Mouse (Mus musculus) left cerebral cortex, adult 18-20 months (tissue): ENCODE results near the gene Ccdc155. TPM values are rescaled to one million over a fixed set of nuclear protein-coding genes. Genes with fewer than 3 reads are reported as not detected.
"Not testable (repeated sequence)": the region's sequence is repeated elsewhere in the genome, so short reads cannot be mapped to it uniquely, and the experiment has no call there.

ENCODE experiments used
- DNase-seq, 2 experiments: peaks; one replicate each; pipeline ENCODE4 v3.0.0; 2021 to 2022; ENCODE audit warnings: low spot score in 2 of 2, mixed read lengths in 1 of 2
- total RNA-seq, 2 experiments: library from RNA; stranded (reverse); gene quantifications; 2 replicates each; pipeline ENCODE4 v1.2.3; 2021

Gene Ccdc155
- total RNA-seq, 2 experiments from 2014 or later = 4.9 to 9.7 TPM

- DNase-seq = no peak
Observed at GRCm38 (mm10) chr7:45191803-45192363, 12.8 kb downstream of the Ccdc155 start.

- no peak for DNase-seq
Observed at GRCm38 (mm10) chr7:45191161-45191560, 13.5 kb downstream of the Ccdc155 start.

DNA sequence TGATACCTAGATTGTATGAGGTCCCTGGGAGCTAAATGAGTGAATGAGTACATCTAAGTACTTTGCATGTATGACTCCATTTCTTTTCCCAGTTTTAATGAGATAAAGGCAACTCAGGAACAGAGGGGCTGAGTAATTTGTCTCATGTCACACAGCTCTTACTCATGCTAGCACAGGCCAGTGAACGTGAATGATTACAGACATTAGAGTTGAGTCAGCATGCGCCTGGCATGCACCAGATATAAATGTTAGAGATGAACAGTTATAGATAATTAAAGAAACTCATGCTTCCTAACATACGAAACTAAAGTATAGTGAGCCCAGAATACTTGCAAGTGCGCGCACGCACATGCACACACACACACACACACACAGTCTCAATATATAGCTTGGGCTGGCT is 14.5 kb downstream of the Ccdc155 start:
- DNase-seq = no peak

- peak; percentile 63 to 83 for DNase-seq
Observed at GRCm38 (mm10) chr7:45189600-45189999, 15.1 kb downstream of the Ccdc155 start.

- DNase-seq = no peak
Observed at GRCm38 (mm10) chr7:45185921-45186320, 18.8 kb downstream of the Ccdc155 start.

GRCm38 (mm10) chr7:45183672-45184071 is 21.0 kb downstream of the Ccdc155 start:
- no peak for DNase-seq

DNA sequence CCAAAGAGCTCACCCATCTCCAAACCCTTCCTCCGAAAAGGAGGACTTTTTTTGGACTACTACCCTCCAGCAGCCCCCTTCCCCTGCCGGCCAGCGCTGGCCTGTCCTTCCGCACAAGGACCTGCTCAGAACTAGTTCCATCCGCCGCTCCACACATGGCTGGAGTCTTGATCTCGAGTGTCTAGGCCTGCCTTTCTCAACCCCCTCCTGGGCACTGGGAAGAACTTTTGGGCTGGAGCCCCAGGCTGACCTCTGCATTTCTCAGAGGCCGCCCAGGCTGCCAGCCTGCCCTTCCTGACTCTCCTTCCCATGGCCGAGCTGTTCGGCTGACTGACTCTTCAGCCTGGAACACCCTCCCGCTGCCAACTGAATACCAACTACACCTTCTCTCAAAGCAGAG is 22.1 kb downstream of the Ccdc155 start:
- no peak for DNase-seq

DNA sequence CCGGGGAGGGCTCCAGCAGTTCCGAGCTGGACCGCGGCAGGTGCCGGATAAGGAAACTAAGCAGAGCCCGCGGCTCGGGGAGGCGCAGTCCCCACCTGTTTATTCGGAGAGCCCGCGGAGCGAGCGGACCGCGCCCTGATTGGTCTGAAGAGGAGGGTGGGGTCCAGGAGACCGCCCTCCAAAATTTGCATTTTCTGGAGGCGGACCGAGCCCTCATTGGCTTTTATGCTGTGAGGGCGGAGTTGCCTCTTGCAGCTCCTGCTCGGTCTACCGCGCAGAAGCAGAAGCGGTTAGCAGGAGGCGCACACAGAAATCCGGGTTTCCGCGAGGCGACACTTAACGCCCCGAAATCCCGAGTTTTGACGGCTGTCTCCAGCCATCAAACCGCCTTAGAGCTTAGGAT is 22.5 kb downstream of the Ccdc155 start:
- peak; percentile 82 to 88 for DNase-seq

DNA sequence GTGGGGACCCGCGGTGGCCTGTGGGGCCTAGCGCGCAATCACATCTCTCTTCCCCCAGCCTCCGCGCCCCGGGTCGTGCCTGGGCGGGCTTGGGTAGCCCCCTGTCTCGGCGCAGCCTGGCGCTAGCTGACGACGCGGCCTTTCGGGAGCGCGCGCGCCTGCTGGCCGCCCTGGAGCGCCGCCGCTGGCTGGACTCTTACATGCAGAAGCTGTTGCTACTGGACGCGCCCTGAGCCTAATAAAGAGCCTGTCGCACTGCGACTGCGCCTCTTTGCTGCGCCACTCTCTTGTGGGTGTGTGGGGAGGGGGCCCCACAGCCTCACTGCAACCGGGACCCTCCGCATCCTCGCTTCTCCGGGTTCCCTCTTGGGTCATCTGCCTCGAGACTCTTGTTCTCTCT is 23.2 kb downstream of the Ccdc155 start:
- DNase-seq = no peak

DNA sequence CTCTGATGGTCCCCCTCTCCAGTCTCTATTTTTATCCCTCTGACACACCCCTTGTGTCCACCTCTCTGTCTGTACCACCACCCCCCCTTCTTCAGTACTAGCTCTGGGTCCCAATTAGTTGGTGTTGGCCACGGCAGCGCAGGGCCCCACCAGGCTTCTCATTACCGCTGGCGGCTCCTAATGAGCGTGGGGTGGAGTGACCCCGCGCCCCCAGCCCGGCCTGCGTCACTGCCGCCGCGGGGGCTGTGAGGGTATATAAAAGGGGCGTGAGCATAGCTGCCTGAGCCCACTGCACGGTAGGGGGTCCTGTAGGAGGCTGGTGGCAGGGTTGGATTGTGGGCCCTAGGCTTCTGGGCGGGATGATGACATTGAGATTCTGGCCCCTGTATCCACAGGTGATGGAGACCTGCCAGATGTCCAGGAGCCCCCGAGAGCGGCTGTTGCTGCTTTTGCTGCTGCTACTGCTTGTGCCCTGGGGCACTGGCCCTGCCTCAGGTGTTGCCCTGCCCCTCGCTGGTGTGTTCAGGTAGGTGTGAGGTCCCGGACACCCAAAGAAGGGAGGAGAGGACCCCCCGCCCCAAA is 23.7 kb downstream of the Ccdc155 start, which contains the start of gene Pth2:
Pth2 (plus strand) TSS at position 100 of the 582 bp plus-strand sequence.
- DNase-seq = no peak

GRCm38 (mm10) chr7:45179469-45179868 is 25.2 kb downstream of the Ccdc155 start, which contains the start of gene Gfy:
Gene Gfy, minus strand, starts transcription at chr7:45179569.
- no peak for DNase-seq

- no peak for DNase-seq
Observed at GRCm38 (mm10) chr7:45178550-45178949, 26.1 kb downstream of the Ccdc155 start.

DNA sequence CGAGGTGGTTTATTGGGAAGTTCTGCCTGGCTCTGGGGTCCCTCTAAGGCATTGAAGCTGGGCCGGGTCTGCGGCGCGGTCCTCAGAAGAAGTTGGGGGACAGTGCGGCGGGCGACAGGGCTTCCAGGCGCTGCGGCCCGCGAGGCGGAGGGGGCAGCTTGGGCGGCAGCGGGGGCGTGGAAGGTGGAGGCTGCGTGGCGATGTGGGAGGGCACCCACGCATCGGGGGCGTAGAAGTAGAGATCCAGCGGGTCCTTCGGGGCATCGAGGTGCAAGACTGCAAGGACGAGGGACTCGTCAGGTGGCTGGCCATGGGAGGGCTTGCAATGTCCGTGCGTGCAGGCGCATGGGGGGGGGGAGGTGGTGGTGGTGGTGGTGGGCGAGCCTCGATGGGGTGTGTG is 28.3 kb downstream of the Ccdc155 start:
- DNase-seq = no peak

DNA sequence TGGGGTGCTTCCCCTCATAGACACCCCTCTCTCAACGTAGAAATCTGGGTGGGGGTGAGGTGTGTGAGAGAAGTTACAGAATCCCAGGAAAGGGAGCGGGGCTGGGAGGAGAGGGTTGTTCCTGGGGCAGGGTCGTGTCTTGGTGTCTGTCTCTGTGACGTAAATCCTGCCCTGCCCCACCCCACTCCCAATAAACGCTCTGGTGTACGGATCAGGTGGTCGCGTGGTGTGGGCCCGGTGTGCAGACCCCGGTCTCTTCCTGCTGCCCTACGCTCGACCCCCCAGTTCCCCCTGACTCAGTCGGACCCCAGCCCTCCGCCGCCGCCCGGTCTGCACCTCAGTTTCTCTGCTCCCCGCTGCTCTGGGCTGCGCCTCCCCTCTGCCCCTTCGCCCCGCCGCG is 28.8 kb downstream of the Ccdc155 start:
- no peak for DNase-seq

DNA sequence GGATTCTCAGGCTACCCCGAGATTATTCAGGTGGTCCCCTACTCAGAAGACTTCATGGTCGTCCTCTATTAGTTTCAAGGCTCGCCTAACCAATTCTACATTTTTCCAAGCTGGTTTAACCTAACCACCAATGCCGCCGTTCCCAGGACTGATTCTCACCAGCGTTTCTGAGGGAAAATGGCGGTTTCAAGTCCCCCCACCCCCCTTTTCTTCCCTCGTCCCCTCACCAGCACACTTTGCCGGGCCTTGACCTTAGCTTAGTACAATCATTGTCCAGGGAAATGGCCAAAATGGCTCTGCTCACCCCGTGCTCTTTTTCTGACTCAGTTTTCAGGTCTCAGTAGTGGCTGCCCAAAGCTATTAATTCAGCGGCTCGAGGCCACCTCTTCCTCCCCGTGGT is 29.3 kb downstream of the Ccdc155 start:
- no peak for DNase-seq

GRCm38 (mm10) chr7:45174567-45175280 is 30.0 kb downstream of the Ccdc155 start:
- no peak for DNase-seq

DNA sequence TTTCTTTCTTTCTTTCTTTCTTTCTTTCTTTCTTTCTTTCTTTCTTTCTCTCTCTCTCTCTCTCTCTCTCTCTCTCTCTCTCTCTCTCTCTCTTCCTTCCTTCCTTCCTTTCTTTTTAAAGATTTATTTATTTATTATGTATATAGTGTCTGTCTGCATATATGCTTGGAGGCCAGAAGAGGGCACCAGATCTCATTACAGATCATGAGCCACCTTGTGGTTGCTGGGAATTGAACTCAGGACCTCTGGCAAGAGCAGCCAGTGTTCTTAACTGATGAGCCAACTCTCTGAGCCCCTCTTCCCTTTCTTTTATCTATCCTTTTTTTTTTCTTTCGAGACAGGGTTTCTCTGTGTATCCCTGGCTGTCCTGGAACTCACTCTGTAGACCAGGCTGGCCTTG is 30.9 kb downstream of the Ccdc155 start:
- not testable (repeated sequence) for DNase-seq

DNA sequence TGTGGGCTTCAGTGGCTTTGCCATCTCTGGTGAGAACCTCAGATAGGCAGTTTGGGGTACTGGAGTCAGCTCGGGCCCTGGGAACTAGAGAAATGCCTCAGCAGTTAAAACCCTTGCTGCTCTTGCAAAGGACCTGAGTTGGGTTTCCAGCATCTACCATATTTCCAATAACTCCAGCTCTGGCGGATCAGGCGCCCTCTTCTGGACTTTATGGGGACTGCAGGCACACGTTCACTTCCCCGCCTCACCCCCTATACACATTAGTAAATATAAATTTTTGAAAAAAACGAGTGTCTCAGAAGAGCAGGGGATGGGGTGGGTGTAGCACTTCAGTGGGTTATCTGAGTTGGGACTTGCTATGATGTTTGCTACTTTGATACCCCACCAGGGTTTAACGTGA is 31.7 kb downstream of the Ccdc155 start:
- no peak for DNase-seq

DNA sequence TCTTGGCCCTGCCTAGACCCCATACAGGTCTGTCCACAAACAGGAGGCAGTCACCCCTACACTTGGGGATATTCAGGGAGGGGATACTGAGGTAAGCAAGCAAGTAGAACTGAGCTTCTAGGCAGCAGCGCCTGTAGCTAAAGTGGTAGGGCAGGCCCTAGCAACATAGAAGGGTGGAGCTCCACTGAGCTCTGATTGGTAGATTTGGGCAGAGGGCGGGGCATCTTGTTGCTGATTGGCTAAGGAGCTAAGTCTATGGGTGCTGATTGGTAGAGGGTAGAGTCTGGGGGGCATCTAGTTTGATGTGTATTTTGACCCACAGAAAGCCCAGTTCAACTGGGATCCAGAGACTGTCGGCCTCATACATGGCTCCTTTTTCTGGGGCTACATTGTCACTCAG is 35.2 kb downstream of the Ccdc155 start:
- peak in 1 of 2 experiments; percentile 48 for DNase-seq

DNA sequence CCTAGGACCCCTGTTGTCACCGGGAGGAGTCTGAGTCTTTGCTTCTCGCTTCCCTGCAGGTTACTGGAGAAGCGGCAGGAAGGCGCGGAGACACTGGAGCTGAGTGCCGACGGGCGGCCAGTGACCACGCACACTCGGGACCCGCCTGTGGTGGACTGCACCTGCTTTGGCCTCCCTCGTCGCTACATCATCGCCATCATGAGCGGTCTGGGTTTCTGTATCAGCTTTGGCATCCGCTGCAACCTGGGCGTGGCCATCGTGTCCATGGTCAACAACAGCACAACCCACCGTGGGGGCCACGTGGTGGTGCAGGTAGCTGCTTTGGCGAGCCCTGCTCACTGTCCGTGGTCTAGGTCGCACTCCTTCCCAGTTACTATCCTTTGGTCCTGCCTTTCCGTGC is 36.0 kb downstream of the Ccdc155 start:
- DNase-seq = no peak

DNA sequence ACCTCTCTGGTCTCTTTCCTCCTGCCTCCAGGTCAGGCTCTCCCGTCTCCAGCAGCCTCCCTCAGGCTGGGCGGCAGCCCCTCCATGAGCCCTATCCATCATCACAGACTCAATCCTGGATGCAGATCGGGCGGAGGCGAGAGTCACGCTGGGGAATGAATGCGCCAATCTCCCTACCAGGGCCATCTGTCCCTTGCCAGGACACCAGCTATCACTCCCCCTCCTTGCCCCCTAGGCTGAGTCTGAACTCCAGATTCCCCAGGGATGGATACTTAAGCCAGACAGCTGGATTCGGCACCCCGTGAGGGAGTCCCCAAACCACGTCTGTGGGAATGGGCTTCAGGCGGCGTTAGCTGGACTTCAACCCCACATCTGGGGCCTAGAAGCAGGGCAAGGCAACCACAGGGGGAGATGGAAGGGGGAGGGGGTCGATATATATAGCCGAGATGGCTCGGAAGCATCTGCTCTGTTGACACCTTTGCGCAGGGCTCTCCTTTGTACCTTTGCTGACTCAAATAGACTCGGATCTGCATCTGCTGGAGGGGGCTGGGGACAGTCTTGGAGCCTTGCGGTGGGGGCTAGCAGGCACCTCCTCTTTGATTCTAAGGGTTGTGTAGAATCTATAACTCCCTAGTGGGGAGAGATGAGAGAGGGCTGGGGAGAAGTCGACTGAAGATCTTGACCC is 36.8 kb downstream of the Ccdc155 start:
- peak in 1 of 2 experiments; percentile 73 for DNase-seq

GRCm38 (mm10) chr7:45166950-45167401 is 37.7 kb downstream of the Ccdc155 start:
- peak in 1 of 2 experiments; percentile 72 for DNase-seq
